In the genomic region with DNA sequence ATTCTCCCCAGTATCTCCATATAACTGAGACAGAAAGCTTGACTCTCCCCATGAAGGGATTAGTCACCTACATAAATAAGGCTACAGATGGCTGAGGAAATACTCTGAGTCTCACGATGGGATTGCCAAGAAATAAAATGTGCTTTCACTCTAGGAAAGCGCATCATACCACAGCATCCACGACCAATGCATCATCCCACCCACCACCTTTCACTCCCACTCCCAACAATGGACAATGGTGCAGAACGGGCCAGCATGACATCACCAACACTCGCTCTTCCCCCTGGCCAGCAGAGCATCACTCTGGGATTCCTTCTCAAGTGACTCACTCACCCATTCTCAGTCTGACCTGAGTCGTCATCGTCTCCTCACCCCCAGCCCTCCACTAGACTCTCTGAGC, we compare ENCODE assay signal across 27 mouse cellular contexts.
A peak's percentile ranks its signal among the peaks of the same experiment; 100 is the strongest.
DNase-seq lines count a peak whose midpoint lies in the region; ATAC-seq and TF ChIP-seq lines count a peak whose summit lies in the region.
"Had no signal": no experiment of that assay in that cellular context is flagged by ENCODE, and none has a peak within 500 bp of the region (broad histone marks: within the 10 kb centered on the region; RNA-seq: fewer than 3 reads in every experiment).

No protein-coding gene starts in this region.

- 84% methylated on average over 7 of the region's 7 CpGs for WGBS in forebrain, embryonic 16.5 days

- H3K9ac ChIP-seq in forebrain, embryonic 16.5 days (replicated peaks; ENCODE audit: low read depth, low read length), result no peak overlapping the region
- H3K9ac ChIP-seq: embryonic facial prominence, embryonic 12.5 days; embryonic facial prominence, embryonic 15.5 days; heart, embryonic 13.5 days; hindbrain, embryonic 12.5 days; hindbrain, embryonic 15.5 days had no signal

- in situ Hi-C loops in Patski (cut with MboI; ENCODE audit: low pct_unique_long_range_greater_than_20kb), result no loop called here

- H3K79me2 ChIP-seq in C2C12 (ENCODE audit: control insufficient read depth, insufficient read depth), result no peaks in the 10 kb centered on the region

- H3K27ac ChIP-seq in forebrain, embryonic 16.5 days (ENCODE audit: low read length), result no peak overlapping the region
- H3K27ac ChIP-seq: embryonic facial prominence, embryonic 12.5 days; embryonic facial prominence, embryonic 15.5 days; heart, adult 2 months; heart, embryonic 10.5 days; heart, embryonic 13.5 days; hindbrain, embryonic 12.5 days; hindbrain, embryonic 15.5 days had no signal

- CTCF ChIA-PET in Patski (lab: Charles Lee), result no interaction called here

- H3K4me1 ChIP-seq in megakaryocyte, embryonic 14.5 days, result no peaks in the 10 kb centered on the region
- H3K4me1 ChIP-seq in forebrain, embryonic 16.5 days (replicated peaks; ENCODE audit: control insufficient read depth, insufficient read depth, low read length), result no peaks in the 10 kb centered on the region
- H3K4me1 ChIP-seq: embryonic facial prominence, embryonic 12.5 days; embryonic facial prominence, embryonic 15.5 days; hindbrain, embryonic 12.5 days had no signal

- peaks cover 21% of the 10 kb centered on the region for H3K27me3 ChIP-seq in megakaryocyte, embryonic 14.5 days (replicated peaks)
- H3K27me3 ChIP-seq in C2C12 (ENCODE audit: control insufficient read depth, insufficient read depth, insufficient read length) (no peaks in the 10 kb centered on the region), Patski (no peaks in the 10 kb centered on the region)
- H3K27me3 ChIP-seq in forebrain, embryonic 16.5 days (replicated peaks; ENCODE audit: control insufficient read depth, insufficient read depth, low read length), result no peaks in the 10 kb centered on the region
- H3K27me3 ChIP-seq: embryonic facial prominence, embryonic 15.5 days; heart, embryonic 13.5 days; hindbrain, embryonic 12.5 days; hindbrain, embryonic 15.5 days had no signal

- no peak for ATAC-seq in megakaryocyte, adult 5-6 weeks (ENCODE audit: poor library complexity, severe bottlenecking)
- no peak for ATAC-seq in Patski
- no peak for ATAC-seq in forebrain, embryonic 16.5 days
- ATAC-seq: forebrain, embryonic 14.5 days; intestine, postnatal 0 days had no signal

- POLR2A ChIA-PET in Patski (lab: Charles Lee), result no interaction called here

- TF ChIP-seq CTCF in C2C12 (IDR thresholded peaks at IDR 0.05; ENCODE audit: control insufficient read depth, insufficient read depth, insufficient read length) (no peak), Patski (IDR thresholded peaks at IDR 0.05) (no peak)

- no peak overlapping the region for H3ac ChIP-seq in C2C12 (ENCODE audit: control insufficient read depth, insufficient read length, low read depth)

- no peaks in the 10 kb centered on the region for H3K79me3 ChIP-seq in C2C12 (ENCODE audit: low read depth)

- H3K9me3 ChIP-seq in megakaryocyte, embryonic 14.5 days, result peaks cover 4% of the 10 kb centered on the region; the same call in 1 of the 2 replicates
- no peaks in the 10 kb centered on the region for H3K9me3 ChIP-seq in forebrain, embryonic 16.5 days (ENCODE audit: control insufficient read depth, low read length)
- H3K9me3 ChIP-seq: embryonic facial prominence, embryonic 12.5 days; embryonic facial prominence, embryonic 15.5 days; G1E; heart, embryonic 10.5 days; heart, embryonic 13.5 days; hindbrain, embryonic 12.5 days; hindbrain, embryonic 15.5 days had no signal

- no peak overlapping the region for H3K4me2 ChIP-seq in forebrain, embryonic 16.5 days (ENCODE audit: low read length)
- H3K4me2 ChIP-seq: embryonic facial prominence, embryonic 12.5 days; embryonic facial prominence, embryonic 15.5 days; heart, embryonic 13.5 days; hindbrain, embryonic 12.5 days; hindbrain, embryonic 15.5 days had no signal

- no peaks in the 10 kb centered on the region for H3K36me3 ChIP-seq in megakaryocyte, embryonic 14.5 days (replicated peaks; ENCODE audit: low read length)
- H3K36me3 ChIP-seq in C2C12 (ENCODE audit: control insufficient read depth, insufficient read depth), result no peaks in the 10 kb centered on the region
- H3K36me3 ChIP-seq in forebrain, embryonic 16.5 days (ENCODE audit: control insufficient read depth, insufficient read depth), result no peaks in the 10 kb centered on the region
- H3K36me3 ChIP-seq: embryonic facial prominence, embryonic 12.5 days; embryonic facial prominence, embryonic 15.5 days; G1E; heart, embryonic 10.5 days; heart, embryonic 13.5 days; hindbrain, embryonic 12.5 days; hindbrain, embryonic 15.5 days had no signal

- peak overlapping the region; percentile 25 for H3K4me3 ChIP-seq in megakaryocyte, embryonic 14.5 days (replicated peaks)
- H3K4me3 ChIP-seq in C2C12 (ENCODE audit: insufficient read depth, poor library complexity, severe bottlenecking), result no peak overlapping the region
- no peak overlapping the region for H3K4me3 ChIP-seq in forebrain, embryonic 16.5 days (replicated peaks; ENCODE audit: low read length)
- H3K4me3 ChIP-seq: embryonic facial prominence, embryonic 12.5 days; embryonic facial prominence, embryonic 15.5 days; erythroblast, embryonic 14.5 days; heart, adult 2 months; heart, embryonic 10.5 days; heart, embryonic 13.5 days; hindbrain, embryonic 12.5 days; hindbrain, embryonic 15.5 days had no signal

- DNase-seq in Patski (ENCODE audit: low read depth, low spot score), result peak; percentile 77
- DNase-seq in fibroblast of lung, adult 2 months (ENCODE audit: low read depth), result peak; percentile 43
- no peak for DNase-seq in heart, postnatal 4 days
- DNase-seq in kidney, adult 8-10 months, result no peak
- DNase-seq: adrenal gland, postnatal 10 days; adrenal gland, postnatal 36 days; cerebellum, adult 11 months; cerebellum, adult 2 months; cerebellum, adult 9-11 months; cerebellum, postnatal 25 days; gastrocnemius, postnatal 25 days; heart, adult 2 months; heart, postnatal 14 days had no signal

TF ChIP-seq in C2C12, 6 proteins besides CTCF, POLR2A, EP300 and RAD21:
- no peak for TF ChIP-seq USF1 (IDR thresholded peaks at IDR 0.05; ENCODE audit: low read depth)
- peak; percentile 48 for TF ChIP-seq FOSL1 (IDR thresholded peaks at IDR 0.05; ENCODE audit: insufficient read depth, low read length, poor library complexity, severe bottlenecking)
- TF ChIP-seq MYOD1 (IDR thresholded peaks at IDR 0.05; ENCODE audit: control insufficient read depth, insufficient read length, low read depth), result peak; percentile 18
- TF ChIP-seq MAX (IDR thresholded peaks at IDR 0.05), result peak; percentile 56
- TF ChIP-seq MYOG (IDR thresholded peaks at IDR 0.05; ENCODE audit: control insufficient read depth, extremely low read depth, insufficient read length), result no peak
- TF ChIP-seq CEBPB (IDR thresholded peaks at IDR 0.05; ENCODE audit: low read depth), result no peak

Comparison
In these comparisons a context has a peak if more than half of its experiments do, and no peak if none do; other contexts are left out.
1. DNase-seq: peak in Patski (single experiment) and fibroblast of lung, adult 2 months (single experiment); none in heart, postnatal 4 days (single experiment) and kidney, adult 8-10 months (0 of 2).